Mouse (Mus musculus) kidney, adult 2 months (tissue): ENCODE results near the gene Uggt1.

Experiments
- CTCF ChIP-seq: fragments of 200-500 bp; conservative IDR thresholded peaks from 2 replicates; pipeline ENCODE4 v1.5.1; 2011; ENCODE audit warnings: low read depth, mild to moderate bottlenecking, control low read depth, low read length, moderate library complexity, mixed read lengths; ENCODE audit not compliant: insufficient read depth, insufficient read length
- POLR2A ChIP-seq: fragments of 200-500 bp; IDR thresholded peaks from one replicate; pipeline ENCODE4 v1.6.1; 2011; ENCODE audit warnings: low read depth, low read length, control low read depth

GRCm38 (mm10) chr1:36112665-36113064, 131.9 kb downstream of the Uggt1 start:
- TF ChIP-seq CTCF, result no peak
- no peak for TF ChIP-seq POLR2A
